Mouse (Mus musculus): ENCODE data around the gene Efl1.

DNA sequence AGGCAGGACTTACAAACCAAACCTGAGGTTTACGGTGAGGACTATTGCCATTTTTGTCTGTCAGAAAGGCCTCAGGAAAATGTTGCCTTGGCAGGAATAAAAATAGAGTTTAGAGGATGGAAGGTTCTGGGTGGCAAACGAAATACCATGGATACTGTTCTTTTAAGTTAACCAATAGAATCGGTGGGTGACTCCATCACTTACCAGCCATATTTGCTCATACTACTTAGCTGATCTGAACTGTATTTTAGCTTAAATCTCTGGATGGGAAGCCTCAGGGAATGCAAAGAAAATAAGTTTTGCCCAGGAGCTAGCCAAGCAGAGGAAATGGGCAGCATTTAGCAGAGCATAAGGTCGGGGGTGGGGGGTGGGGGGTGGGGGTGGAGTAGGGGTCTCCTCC, 505 bp upstream of the Efl1 start:
- no peak for TF ChIP-seq POLR2A (IDR thresholded peaks at IDR 0.05; ENCODE audit: low read depth, low read length)
- TF ChIP-seq CTCF (conservative IDR thresholded peaks at IDR 0.05; ENCODE audit: insufficient read depth, insufficient read length, low read depth, low read length) = no peak
